Mouse (Mus musculus): Measurements from ENCODE around the gene Wbp2nl. TPM values are rescaled to one million over a fixed set of nuclear protein-coding genes. Genes with fewer than 3 reads are reported as not detected.
A peak's percentile ranks its signal among the peaks of the same experiment; 100 is the strongest.

The Wbp2nl gene
- 0.11 and 0.13 TPM in 2 replicates for polyA plus RNA-seq (2015; fragmentation: Nextera tagmentation; extraction: Ambion mirVana)

- H3K27ac ChIP-seq = no peak within 1 kb of the TSS
- H3K4me2 ChIP-seq (replicated peaks) = peak within 1 kb of the TSS; percentile 2
- no peaks in the 10 kb centered on the region for H3K36me3 ChIP-seq
- no peaks in the 10 kb centered on the region for H3K4me1 ChIP-seq (replicated peaks)
- no peaks in the 10 kb centered on the region for H3K27me3 ChIP-seq (replicated peaks)
- WGBS = 50% methylated on average over 39 of the region's 39 CpGs
- H3K4me3 ChIP-seq (replicated peaks) = no peak within 1 kb of the TSS
- H3K9ac ChIP-seq = no peak within 1 kb of the TSS
- no peaks in the 10 kb centered on the region for H3K9me3 ChIP-seq
- no peak for ATAC-seq
Measured at GRCm38 (mm10) chr15:82298764-82299561, at the start of gene Wbp2nl. Wbp2nl (plus strand) TSS chr15:82298954.

GRCm38 (mm10) chr15:82251579-82251978 is 47.2 kb upstream of the Wbp2nl start:
- H3K4me1 ChIP-seq (replicated peaks) = no peaks in the 10 kb centered on the region
- no peak overlapping the region for H3K9ac ChIP-seq
- H3K4me2 ChIP-seq (replicated peaks) = no peak overlapping the region
- H3K27ac ChIP-seq = no peak overlapping the region
- no peaks in the 10 kb centered on the region for H3K27me3 ChIP-seq (replicated peaks)
- WGBS = 91% methylated on average over 3 of the region's 3 CpGs
- no peaks in the 10 kb centered on the region for H3K9me3 ChIP-seq
- no peak overlapping the region for H3K4me3 ChIP-seq (replicated peaks)
- no peak for ATAC-seq
- H3K36me3 ChIP-seq = no peaks in the 10 kb centered on the region

DNA sequence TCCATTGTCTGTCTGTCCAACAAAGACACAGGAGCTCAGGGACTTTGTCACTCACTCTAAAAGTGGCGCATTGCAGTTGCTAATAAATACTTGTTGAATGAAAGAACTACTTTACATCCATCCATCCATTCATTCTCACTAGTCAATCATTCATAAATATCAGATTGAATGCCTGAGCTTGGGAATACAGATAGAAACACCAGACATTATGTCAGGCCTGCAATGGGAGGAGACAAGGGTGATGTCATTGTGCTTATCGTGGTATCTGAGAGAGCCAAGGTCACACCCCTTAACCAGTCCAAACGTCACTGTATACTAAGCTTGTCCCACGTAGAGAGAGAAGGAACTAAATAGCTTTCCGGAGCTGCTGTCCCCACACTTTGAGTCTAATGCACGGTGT is 46.7 kb upstream of the Wbp2nl start, which contains the start of gene 1500009C09Rik:
TSS of gene 1500009C09Rik (plus strand) at position 301 of the 400 bp plus-strand sequence.
- Histone ChIP-seq H3K9ac (no peak within 1 kb of the TSS), H3K36me3 (no peaks in the 10 kb centered on the region), H3K4me2 (replicated peaks) (no peak within 1 kb of the TSS), H3K4me3 (replicated peaks) (no peak within 1 kb of the TSS), H3K27ac (no peak within 1 kb of the TSS), H3K27me3 (replicated peaks) (no peaks in the 10 kb centered on the region), H3K9me3 (no peaks in the 10 kb centered on the region), H3K4me1 (replicated peaks) (no peaks in the 10 kb centered on the region)
- WGBS = 86% methylated on average over 6 of the region's 6 CpGs
- no peak for ATAC-seq

DNA sequence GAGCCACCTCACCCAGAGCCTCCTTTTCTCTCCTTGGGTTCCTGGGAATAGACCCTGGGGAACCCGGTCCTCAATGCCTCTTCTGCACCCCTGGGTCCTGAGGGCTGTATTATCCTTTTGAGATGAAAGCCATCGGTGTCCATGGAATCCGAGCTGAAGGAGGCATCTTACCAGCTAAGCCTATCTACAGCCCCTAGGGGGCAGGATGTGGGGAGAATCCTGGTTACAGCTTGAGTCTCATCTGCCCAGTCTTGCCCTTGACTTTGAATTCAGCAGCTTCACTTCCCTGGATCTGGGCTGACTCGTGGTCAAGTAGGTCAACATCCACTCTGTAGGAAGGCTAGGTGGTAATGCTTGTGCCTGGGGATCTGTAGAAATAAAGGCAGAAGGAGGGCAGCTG is 43.5 kb upstream of the Wbp2nl start:
- WGBS = 48% methylated on average over 4 of the region's 4 CpGs
- Histone ChIP-seq H3K9me3 (no peaks in the 10 kb centered on the region), H3K4me3 (replicated peaks) (no peak overlapping the region), H3K27ac (no peak overlapping the region), H3K4me1 (replicated peaks) (no peaks in the 10 kb centered on the region), H3K4me2 (replicated peaks) (no peak overlapping the region), H3K27me3 (replicated peaks) (no peaks in the 10 kb centered on the region), H3K36me3 (no peaks in the 10 kb centered on the region), H3K9ac (no peak overlapping the region)
- ATAC-seq = no peak

DNA sequence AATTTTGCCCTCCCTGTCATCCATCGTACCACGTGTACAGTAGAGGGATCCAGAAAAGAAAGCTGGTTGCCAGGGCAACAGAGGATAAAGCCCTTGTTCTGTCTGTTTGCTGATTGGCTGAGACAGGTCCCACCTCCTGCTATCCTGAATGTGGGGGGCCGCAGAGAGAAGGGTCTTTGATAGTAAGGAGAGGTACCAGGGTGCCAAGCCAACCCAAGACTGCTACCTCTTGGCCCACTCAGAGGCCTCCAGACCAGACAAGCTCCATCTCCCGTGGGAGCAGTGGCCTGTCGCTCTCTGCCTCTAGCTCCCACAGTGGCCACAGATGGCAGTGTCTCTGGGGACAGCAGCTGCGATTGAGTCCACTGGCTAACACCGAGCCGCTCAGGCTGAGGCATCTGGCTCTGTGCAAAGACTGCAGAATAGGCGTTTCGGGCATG is 42.8 kb upstream of the Wbp2nl start:
- Histone ChIP-seq H3K4me3 (replicated peaks) (no peak overlapping the region), H3K27ac (no peak overlapping the region), H3K4me2 (replicated peaks) (no peak overlapping the region), H3K27me3 (replicated peaks) (no peaks in the 10 kb centered on the region), H3K9ac (no peak overlapping the region), H3K4me1 (replicated peaks) (no peaks in the 10 kb centered on the region), H3K36me3 (no peaks in the 10 kb centered on the region), H3K9me3 (no peaks in the 10 kb centered on the region)
- ATAC-seq = no peak
- 27% methylated on average over 10 of the region's 10 CpGs for WGBS

GRCm38 (mm10) chr15:82259510-82259909 is 39.2 kb upstream of the Wbp2nl start:
- H3K36me3 ChIP-seq = no peaks in the 10 kb centered on the region
- no peak overlapping the region for H3K4me2 ChIP-seq (replicated peaks)
- no peak overlapping the region for H3K9ac ChIP-seq
- no peaks in the 10 kb centered on the region for H3K4me1 ChIP-seq (replicated peaks)
- no peak for ATAC-seq
- H3K27me3 ChIP-seq (replicated peaks) = no peaks in the 10 kb centered on the region
- 12% methylated on average over 16 of the region's 16 CpGs for WGBS
- H3K9me3 ChIP-seq = no peaks in the 10 kb centered on the region
- H3K27ac ChIP-seq = no peak overlapping the region
- H3K4me3 ChIP-seq (replicated peaks) = no peak overlapping the region

DNA sequence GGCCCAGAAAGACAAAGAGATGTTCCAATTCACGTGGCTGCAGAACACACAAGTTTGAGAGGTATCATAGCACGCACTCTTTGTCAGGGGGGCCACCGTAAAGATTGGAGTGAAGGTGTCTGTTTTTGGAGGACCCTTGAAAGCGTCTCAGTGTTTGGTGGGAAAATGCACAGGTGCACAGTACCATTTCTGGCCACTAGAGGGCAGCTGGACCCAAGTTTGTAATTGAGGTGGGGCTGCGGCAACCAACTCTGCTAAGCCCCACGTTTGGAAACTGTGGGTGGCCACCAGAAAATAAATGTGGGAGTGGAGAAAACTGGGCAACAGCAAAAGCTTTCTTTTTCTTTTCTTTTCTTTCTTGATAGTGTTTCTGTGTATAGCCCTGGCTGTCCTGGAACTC is 32.4 kb upstream of the Wbp2nl start:
- no peak overlapping the region for H3K4me2 ChIP-seq (replicated peaks)
- H3K27ac ChIP-seq = no peak overlapping the region
- no peak for ATAC-seq
- H3K9ac ChIP-seq = no peak overlapping the region
- WGBS = 14% methylated on average over 6 of the region's 6 CpGs
- H3K9me3 ChIP-seq = no peaks in the 10 kb centered on the region
- H3K4me1 ChIP-seq (replicated peaks) = no peaks in the 10 kb centered on the region
- no peaks in the 10 kb centered on the region for H3K36me3 ChIP-seq
- no peak overlapping the region for H3K4me3 ChIP-seq (replicated peaks)
- H3K27me3 ChIP-seq (replicated peaks) = 0 out of 2 replicates have a peak, but pooled peaks cover under 1% of the 10 kb centered on the region

DNA sequence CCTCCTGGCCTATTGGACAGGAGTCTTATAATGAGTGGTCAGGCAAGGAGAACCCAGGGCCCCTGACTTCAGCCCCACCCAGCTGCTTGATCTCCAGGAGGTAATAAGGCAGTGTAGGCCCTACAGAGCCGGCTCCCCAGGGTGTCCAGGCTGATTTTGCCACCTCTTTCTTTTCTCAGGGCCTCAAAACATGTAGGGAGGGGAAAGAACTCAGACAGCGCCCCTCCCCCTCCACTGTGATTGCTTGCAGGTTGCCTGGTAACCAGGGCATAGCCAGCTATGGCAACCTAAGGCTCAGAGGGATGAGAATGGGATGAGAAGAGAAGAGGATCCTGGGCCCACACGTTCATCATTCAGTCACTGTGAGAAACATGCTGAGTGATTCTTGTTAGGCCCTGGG is 30.6 kb upstream of the Wbp2nl start:
- Histone ChIP-seq H3K9ac (no peak overlapping the region), H3K4me3 (replicated peaks) (no peak overlapping the region), H3K36me3 (no peaks in the 10 kb centered on the region), H3K4me2 (replicated peaks) (no peak overlapping the region), H3K4me1 (replicated peaks) (no peaks in the 10 kb centered on the region), H3K27ac (no peak overlapping the region), H3K27me3 (replicated peaks) (peaks cover 16% of the 10 kb centered on the region), H3K9me3 (no peaks in the 10 kb centered on the region)
- no peak for ATAC-seq
- WGBS = 24% methylated on average over 3 of the region's 3 CpGs

DNA sequence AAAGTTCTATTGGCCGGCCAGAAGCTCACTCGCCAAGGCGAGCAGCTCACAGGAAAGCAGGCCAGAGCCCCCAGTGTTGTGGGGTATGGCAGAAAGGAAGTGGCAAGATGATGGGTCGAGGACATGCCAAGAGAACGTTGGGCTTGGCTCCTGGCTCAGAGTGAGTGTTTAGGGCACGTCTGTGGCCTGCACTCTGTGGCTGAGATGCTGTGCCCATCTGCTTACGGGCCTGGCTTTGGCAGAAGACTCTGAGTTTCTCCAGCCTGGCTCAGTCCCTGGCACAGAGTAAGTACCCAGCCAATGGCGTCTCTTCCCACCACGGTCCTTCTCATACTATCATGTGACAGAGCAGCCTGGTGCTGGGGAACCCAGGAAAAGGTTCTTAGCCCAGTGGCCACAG is 30.0 kb upstream of the Wbp2nl start:
- WGBS = 84% methylated on average over 9 of the region's 9 CpGs
- peaks cover 21% of the 10 kb centered on the region for H3K27me3 ChIP-seq (replicated peaks)
- no peak for ATAC-seq
- H3K9me3 ChIP-seq = no peaks in the 10 kb centered on the region
- no peak overlapping the region for H3K27ac ChIP-seq
- H3K4me1 ChIP-seq (replicated peaks) = no peaks in the 10 kb centered on the region
- H3K4me2 ChIP-seq (replicated peaks) = no peak overlapping the region
- H3K36me3 ChIP-seq = no peaks in the 10 kb centered on the region
- no peak overlapping the region for H3K4me3 ChIP-seq (replicated peaks)
- no peak overlapping the region for H3K9ac ChIP-seq

- no peak overlapping the region for H3K27ac ChIP-seq
- peaks cover 9% of the 10 kb centered on the region; the same call in 1 of the 2 replicates for H3K4me1 ChIP-seq (replicated peaks)
- H3K27me3 ChIP-seq (replicated peaks) = peaks cover 46% of the 10 kb centered on the region
- no peak overlapping the region for H3K4me3 ChIP-seq (replicated peaks)
- no peaks in the 10 kb centered on the region for H3K36me3 ChIP-seq
- 2% methylated on average over 5 of the region's 5 CpGs for WGBS
- ATAC-seq = peak; percentile 57
- no peak overlapping the region for H3K4me2 ChIP-seq (replicated peaks)
- H3K9me3 ChIP-seq = no peaks in the 10 kb centered on the region
- no peak overlapping the region for H3K9ac ChIP-seq
Measured at GRCm38 (mm10) chr15:82271201-82271600, 27.6 kb upstream of the Wbp2nl start.

GRCm38 (mm10) chr15:82272295-82272694 is 26.5 kb upstream of the Wbp2nl start:
- peaks cover 55% of the 10 kb centered on the region for H3K27me3 ChIP-seq (replicated peaks)
- ATAC-seq = no peak
- no peak overlapping the region for H3K9ac ChIP-seq
- no peaks in the 10 kb centered on the region for H3K36me3 ChIP-seq
- peaks cover 10% of the 10 kb centered on the region; the same call in 1 of the 2 replicates for H3K4me1 ChIP-seq (replicated peaks)
- 84% methylated on average over 6 of the region's 6 CpGs for WGBS
- H3K4me2 ChIP-seq (replicated peaks) = no peak overlapping the region
- no peak overlapping the region for H3K27ac ChIP-seq
- no peak overlapping the region for H3K4me3 ChIP-seq (replicated peaks)
- H3K9me3 ChIP-seq = no peaks in the 10 kb centered on the region

- H3K9ac ChIP-seq = peak within 1 kb of the TSS; percentile 43
- no peaks in the 10 kb centered on the region for H3K9me3 ChIP-seq
- 0 out of 2 replicates have a peak within 1 kb of the TSS, but pooled peaks have one; percentile 3 for H3K27ac ChIP-seq
- peaks cover 55% of the 10 kb centered on the region for H3K27me3 ChIP-seq (replicated peaks)
- H3K4me1 ChIP-seq (replicated peaks) = peaks cover 10% of the 10 kb centered on the region; the same call in 1 of the 2 replicates
- ATAC-seq = no peak
- H3K4me3 ChIP-seq (replicated peaks) = peak within 1 kb of the TSS; percentile 53
- 30% methylated on average over 6 of the region's 6 CpGs for WGBS
- no peaks in the 10 kb centered on the region for H3K36me3 ChIP-seq
- peak within 1 kb of the TSS; percentile 97 for H3K4me2 ChIP-seq (replicated peaks)
Measured at GRCm38 (mm10) chr15:82274593-82274926, 24.2 kb upstream of the Wbp2nl start, which contains the start of gene Sept3. Sept3 (plus strand) TSS chr15:82274893.
